Mouse (Mus musculus): Measurements from ENCODE around the gene Myo18b.

The Myo18b gene

GRCm38 (mm10) chr5:112876846-112877390 lies 19.2 kb downstream of the Myo18b start:
- DNase-seq, result peak; percentile 70

- DNase-seq, result no peak
Measured at GRCm38 (mm10) chr5:112872999-112873398, 23.2 kb downstream of the Myo18b start.

GRCm38 (mm10) chr5:112870729-112871128 lies 25.4 kb downstream of the Myo18b start:
- peak; percentile 89 for DNase-seq

- DNase-seq, result no peak
Measured at GRCm38 (mm10) chr5:112868620-112869019, 27.5 kb downstream of the Myo18b start.

GRCm38 (mm10) chr5:112864719-112865367 lies 31.3 kb downstream of the Myo18b start:
- DNase-seq, result peak; percentile 73

- peak; percentile 79 for DNase-seq
Measured at GRCm38 (mm10) chr5:112859379-112860035, 36.7 kb downstream of the Myo18b start.

- peak; percentile 93 for DNase-seq
Measured at GRCm38 (mm10) chr5:112853179-112853578, 43.0 kb downstream of the Myo18b start.

- DNase-seq, result no peak
Measured at GRCm38 (mm10) chr5:112851389-112851788, 44.8 kb downstream of the Myo18b start.

GRCm38 (mm10) chr5:112848586-112849280 lies 47.4 kb downstream of the Myo18b start:
- DNase-seq, result peak; percentile 77

GRCm38 (mm10) chr5:112847985-112848542 lies 48.1 kb downstream of the Myo18b start:
- DNase-seq, result no peak

GRCm38 (mm10) chr5:112846146-112846545 lies 50.0 kb downstream of the Myo18b start:
- DNase-seq, result no peak

GRCm38 (mm10) chr5:112844460-112844859 lies 51.7 kb downstream of the Myo18b start:
- no peak for DNase-seq

GRCm38 (mm10) chr5:112843676-112844257 lies 52.4 kb downstream of the Myo18b start:
- no peak for DNase-seq

GRCm38 (mm10) chr5:112842696-112843095 lies 53.5 kb downstream of the Myo18b start:
- no peak for DNase-seq

- DNase-seq, result no peak
Measured at GRCm38 (mm10) chr5:112841850-112842249, 54.3 kb downstream of the Myo18b start.

GRCm38 (mm10) chr5:112834896-112835295 lies 61.3 kb downstream of the Myo18b start:
- DNase-seq, result no peak

GRCm38 (mm10) chr5:112833866-112834265 lies 62.3 kb downstream of the Myo18b start:
- DNase-seq, result no peak

- DNase-seq, result no peak
Measured at GRCm38 (mm10) chr5:112825091-112825794, 70.9 kb downstream of the Myo18b start.

GRCm38 (mm10) chr5:112824376-112824775 lies 71.8 kb downstream of the Myo18b start:
- peak; percentile 80 for DNase-seq

- DNase-seq, result no peak
Measured at GRCm38 (mm10) chr5:112822426-112822825, 73.7 kb downstream of the Myo18b start.

- no peak for DNase-seq
Measured at GRCm38 (mm10) chr5:112815051-112815450, 81.1 kb downstream of the Myo18b start.

- DNase-seq, result no peak
Measured at GRCm38 (mm10) chr5:112807629-112808028, 88.5 kb downstream of the Myo18b start.

All from kidney, postnatal 10 days (tissue).